ENCODE assay signal across 17 mouse cellular contexts in the genomic region with DNA sequence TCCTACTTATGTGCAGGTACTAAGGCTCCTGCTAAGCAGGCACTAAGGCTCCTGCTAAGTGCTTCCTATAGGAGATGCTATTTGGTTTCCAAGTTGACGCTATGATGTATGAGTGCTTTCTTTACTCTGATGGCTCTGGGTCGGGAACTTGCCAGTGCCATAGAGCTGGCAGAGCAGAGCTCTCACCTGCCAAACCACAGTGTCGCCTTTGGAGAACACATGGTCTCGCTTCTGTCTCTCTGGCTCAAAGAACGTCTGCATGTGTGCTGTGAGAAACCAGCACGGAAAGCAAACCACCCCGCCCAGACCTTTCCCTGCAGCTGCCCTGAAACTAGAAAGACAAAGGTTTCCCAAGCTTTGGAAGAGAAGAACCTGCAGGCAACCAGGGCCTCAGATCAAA.
"Had no signal": no experiment of that assay in that cellular context is flagged by ENCODE, and none has a peak within 500 bp of the region (broad histone marks: within the 10 kb centered on the region; RNA-seq: fewer than 3 reads in every experiment).

No protein-coding gene starts in this region.

- H3K36me3 ChIP-seq: limb, embryonic 10.5 days; liver, embryonic 15.5 days had no signal

- H3K9me3 ChIP-seq: limb, embryonic 10.5 days; liver, embryonic 15.5 days; megakaryocyte, embryonic 14.5 days; midbrain, embryonic 15.5 days; neural tube, embryonic 13.5 days had no signal

- H3K4me3 ChIP-seq: left cerebral cortex, adult 2 months; limb, embryonic 10.5 days; liver, embryonic 15.5 days; megakaryocyte, embryonic 14.5 days; midbrain, embryonic 15.5 days; neural tube, embryonic 13.5 days had no signal

- ATAC-seq: midbrain, embryonic 15.5 days had no signal

- DNase-seq: kidney, postnatal 14 days; lung, adult 2 months; lung, postnatal 10 days; retina, postnatal 1 day; right cerebral cortex, postnatal 4 days; spleen, adult 18-20 months; thymus, adult 2 months; thymus, postnatal 25 days had no signal

- H3K4me1 ChIP-seq: liver, embryonic 15.5 days; megakaryocyte, embryonic 14.5 days had no signal

- H3K27ac ChIP-seq: left cerebral cortex, adult 2 months; limb, embryonic 10.5 days; liver, embryonic 15.5 days; macrophage; midbrain, embryonic 15.5 days; neural tube, embryonic 13.5 days had no signal

- H3K27me3 ChIP-seq: liver, embryonic 15.5 days; midbrain, embryonic 15.5 days; neural tube, embryonic 13.5 days had no signal

- H3K4me2 ChIP-seq: liver, embryonic 11.5 days; liver, embryonic 15.5 days; midbrain, embryonic 11.5 days; midbrain, embryonic 15.5 days; neural tube, embryonic 13.5 days had no signal

- H3K9ac ChIP-seq: liver, embryonic 15.5 days; midbrain, embryonic 15.5 days; neural tube, embryonic 13.5 days had no signal
